Mouse (Mus musculus): ENCODE measurements at regions not wholly inside any gene's neighbourhood (a gene's known extent, or its start where the extent isn't known, plus 50 kb on each side); places are given as distances from the start of the nearest gene placed in this dataset.

DNA sequence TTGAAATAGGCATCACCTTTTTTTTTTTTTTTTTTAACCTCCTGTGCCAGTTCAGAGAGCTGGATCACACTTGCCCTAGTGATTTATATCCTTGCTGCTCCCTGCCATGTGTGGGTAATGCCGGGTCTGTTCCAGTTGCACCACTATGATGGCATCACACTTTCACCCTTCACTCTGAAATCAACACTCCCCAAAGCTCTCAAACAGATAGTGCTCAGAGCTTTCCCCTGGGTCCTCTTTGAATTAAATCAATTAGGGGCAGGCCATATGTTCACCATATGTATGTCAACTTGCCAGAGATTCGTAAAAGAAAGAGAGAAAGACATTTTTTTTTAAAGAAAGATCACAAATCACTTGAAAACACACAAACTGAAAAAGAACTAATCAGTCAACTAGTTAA, 236.8 kb downstream of the Ndfip2 start:
- TF ChIP-seq POLR2A (IDR thresholded peaks at IDR 0.05; ENCODE audit: low read depth, low read length) (no peak), CTCF (IDR thresholded peaks at IDR 0.05; ENCODE audit: borderline replicate concordance, insufficient read depth, low read length) (no peak)

Measured in embryonic fibroblast, embryonic 13.5 days (primary cell).